Mouse (Mus musculus): ENCODE results near the gene Slc44a3. TPM values are rescaled to one million over a fixed set of nuclear protein-coding genes. Genes with fewer than 3 reads are reported as not detected.

Gene Slc44a3
- polyA plus RNA-seq, 1 experiment from 2014 or later: 25.2 TPM

- Histone ChIP-seq H3K9me3 (ENCODE audit: control insufficient read depth) (no peaks in the 10 kb centered on the region), H3K36me3 (ENCODE audit: control insufficient read depth, insufficient read depth) (no peaks in the 10 kb centered on the region), H3K27me3 (replicated peaks; ENCODE audit: control insufficient read depth, insufficient read depth, low read length) (no peaks in the 10 kb centered on the region), H3K27ac (ENCODE audit: low read depth, low read length) (no peak overlapping the region), H3K4me3 (ENCODE audit: low read depth, low read length) (no peak overlapping the region), H3K9ac (ENCODE audit: low read depth, low read length) (no peak overlapping the region), H3K4me2 (replicated peaks; ENCODE audit: low read depth) (no peak overlapping the region), H3K4me1 (replicated peaks; ENCODE audit: control insufficient read depth, insufficient read depth, low read length) (peaks cover 8% of the 10 kb centered on the region; the same call in 1 of the 2 replicates)
- no peak for ATAC-seq
- WGBS: 92% methylated on average over 8 of the region's 8 CpGs
- TF ChIP-seq CTCF (IDR thresholded peaks at IDR 0.05; ENCODE audit: low read depth): no peak
Measured at GRCm38 (mm10) chr3:121558861-121559260, 26.7 kb upstream of the Slc44a3 start.

GRCm38 (mm10) chr3:121556304-121556703 lies 24.1 kb upstream of the Slc44a3 start:
- 48% methylated on average over 7 of the region's 7 CpGs for WGBS
- Histone ChIP-seq H3K27ac (ENCODE audit: low read depth, low read length) (no peak overlapping the region), H3K27me3 (replicated peaks; ENCODE audit: control insufficient read depth, insufficient read depth, low read length) (no peaks in the 10 kb centered on the region)

DNA sequence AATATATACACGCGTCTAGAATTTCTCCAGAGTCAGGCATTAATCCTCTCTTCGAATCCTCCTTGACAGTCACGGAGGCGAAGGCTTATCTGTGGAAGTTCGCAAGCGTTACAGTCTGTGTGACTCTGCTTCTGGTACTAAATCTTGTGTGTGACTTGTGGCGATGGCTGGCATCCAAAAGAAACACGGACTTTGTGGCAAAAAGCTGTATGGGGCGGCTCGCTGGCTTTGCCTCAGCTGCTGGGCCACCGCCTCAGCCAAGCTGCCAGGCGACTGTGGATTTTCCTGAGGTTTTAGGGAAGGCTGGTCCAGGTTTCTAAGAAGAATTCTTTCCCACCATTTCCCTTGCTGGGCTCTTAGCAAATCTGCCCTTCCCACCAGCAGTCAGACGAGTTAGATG lies 21.1 kb upstream of the Slc44a3 start:
- ATAC-seq: no peak
- no peaks in the 10 kb centered on the region for H3K36me3 ChIP-seq (ENCODE audit: control insufficient read depth, insufficient read depth)
- no peaks in the 10 kb centered on the region for H3K9me3 ChIP-seq (ENCODE audit: control insufficient read depth)
- no peak for TF ChIP-seq CTCF (IDR thresholded peaks at IDR 0.05; ENCODE audit: low read depth)
- H3K27ac ChIP-seq (ENCODE audit: low read depth, low read length): no peak overlapping the region
- no peak overlapping the region for H3K4me3 ChIP-seq (ENCODE audit: low read depth, low read length)
- no peaks in the 10 kb centered on the region for H3K4me1 ChIP-seq (replicated peaks; ENCODE audit: control insufficient read depth, insufficient read depth, low read length)
- H3K4me2 ChIP-seq (replicated peaks; ENCODE audit: low read depth): no peak overlapping the region
- WGBS: 67% methylated on average over 14 of the region's 14 CpGs
- H3K9ac ChIP-seq (ENCODE audit: low read depth, low read length): no peak overlapping the region
- no peaks in the 10 kb centered on the region for H3K27me3 ChIP-seq (replicated peaks; ENCODE audit: control insufficient read depth, insufficient read depth, low read length)

More at GRCm38 (mm10) chr3:121556304-121556703, 24.1 kb upstream of the Slc44a3 start:
- Histone ChIP-seq H3K4me2 (replicated peaks; ENCODE audit: low read depth) (no peak overlapping the region), H3K9me3 (ENCODE audit: control insufficient read depth) (no peaks in the 10 kb centered on the region), H3K4me3 (ENCODE audit: low read depth, low read length) (no peak overlapping the region), H3K9ac (ENCODE audit: low read depth, low read length) (no peak overlapping the region), H3K4me1 (replicated peaks; ENCODE audit: control insufficient read depth, insufficient read depth, low read length) (peaks cover 8% of the 10 kb centered on the region; the same call in 1 of the 2 replicates), H3K36me3 (ENCODE audit: control insufficient read depth, insufficient read depth) (no peaks in the 10 kb centered on the region)
- no peak for TF ChIP-seq CTCF (IDR thresholded peaks at IDR 0.05; ENCODE audit: low read depth)
- ATAC-seq: peak; percentile 49

DNA sequence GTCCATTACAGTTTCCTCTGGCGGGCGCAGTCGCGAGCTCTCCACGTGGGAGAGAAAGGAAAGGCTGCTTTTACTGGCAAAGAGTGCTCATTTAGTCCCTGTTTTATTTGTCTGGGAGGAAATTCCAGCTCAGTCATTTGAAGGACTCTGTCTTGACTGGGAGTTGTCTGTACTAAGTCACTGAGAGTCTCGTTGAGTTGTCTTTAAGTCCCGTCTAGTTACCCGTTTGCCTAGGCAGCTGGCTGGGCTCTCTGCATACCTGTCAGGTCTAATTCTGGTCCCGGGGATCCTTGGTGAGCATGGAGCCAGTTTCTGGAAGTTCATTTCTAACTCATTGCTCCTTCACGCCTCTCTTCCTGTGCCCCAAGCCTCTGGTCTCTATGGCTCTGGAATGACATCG lies 20.5 kb upstream of the Slc44a3 start:
- WGBS: 70% methylated on average over 11 of the region's 11 CpGs
- Histone ChIP-seq H3K4me2 (replicated peaks; ENCODE audit: low read depth) (no peak overlapping the region), H3K27ac (ENCODE audit: low read depth, low read length) (no peak overlapping the region), H3K4me1 (replicated peaks; ENCODE audit: control insufficient read depth, insufficient read depth, low read length) (no peaks in the 10 kb centered on the region), H3K9ac (ENCODE audit: low read depth, low read length) (no peak overlapping the region), H3K27me3 (replicated peaks; ENCODE audit: control insufficient read depth, insufficient read depth, low read length) (no peaks in the 10 kb centered on the region), H3K36me3 (ENCODE audit: control insufficient read depth, insufficient read depth) (no peaks in the 10 kb centered on the region), H3K4me3 (ENCODE audit: low read depth, low read length) (no peak overlapping the region), H3K9me3 (ENCODE audit: control insufficient read depth) (no peaks in the 10 kb centered on the region)
- no peak for TF ChIP-seq CTCF (IDR thresholded peaks at IDR 0.05; ENCODE audit: low read depth)
- no peak for ATAC-seq

DNA sequence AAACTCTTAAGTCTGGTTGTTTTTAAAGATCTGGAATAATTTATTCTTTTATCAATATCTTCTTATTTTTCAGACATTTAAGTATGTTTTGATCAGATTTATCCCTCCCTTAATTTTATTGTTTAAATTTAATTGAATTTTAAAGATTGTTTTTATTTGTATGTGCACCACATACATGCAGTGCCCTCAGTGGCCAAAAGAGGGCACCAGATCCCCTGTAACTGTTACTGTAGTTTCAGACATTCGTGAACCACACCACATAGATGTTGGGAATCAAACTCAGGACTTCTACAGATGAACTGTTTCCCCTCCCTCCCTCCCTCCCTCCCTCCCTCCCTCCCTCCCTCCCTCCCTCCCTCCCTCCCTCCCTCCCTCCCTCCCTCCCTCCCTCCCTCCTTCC lies 18.2 kb upstream of the Slc44a3 start:
- Histone ChIP-seq H3K4me1 (replicated peaks; ENCODE audit: control insufficient read depth, insufficient read depth, low read length) (no peaks in the 10 kb centered on the region), H3K27me3 (replicated peaks; ENCODE audit: control insufficient read depth, insufficient read depth, low read length) (no peaks in the 10 kb centered on the region), H3K4me2 (replicated peaks; ENCODE audit: low read depth) (no peak overlapping the region), H3K27ac (ENCODE audit: low read depth, low read length) (no peak overlapping the region), H3K9me3 (ENCODE audit: control insufficient read depth) (no peaks in the 10 kb centered on the region), H3K9ac (ENCODE audit: low read depth, low read length) (no peak overlapping the region), H3K4me3 (ENCODE audit: low read depth, low read length) (no peak overlapping the region), H3K36me3 (ENCODE audit: control insufficient read depth, insufficient read depth) (no peaks in the 10 kb centered on the region)
- WGBS: 7% methylated on average over 1 of the region's 1 CpGs
- peak; percentile 83 for TF ChIP-seq CTCF (IDR thresholded peaks at IDR 0.05; ENCODE audit: low read depth)
- ATAC-seq: no peak

DNA sequence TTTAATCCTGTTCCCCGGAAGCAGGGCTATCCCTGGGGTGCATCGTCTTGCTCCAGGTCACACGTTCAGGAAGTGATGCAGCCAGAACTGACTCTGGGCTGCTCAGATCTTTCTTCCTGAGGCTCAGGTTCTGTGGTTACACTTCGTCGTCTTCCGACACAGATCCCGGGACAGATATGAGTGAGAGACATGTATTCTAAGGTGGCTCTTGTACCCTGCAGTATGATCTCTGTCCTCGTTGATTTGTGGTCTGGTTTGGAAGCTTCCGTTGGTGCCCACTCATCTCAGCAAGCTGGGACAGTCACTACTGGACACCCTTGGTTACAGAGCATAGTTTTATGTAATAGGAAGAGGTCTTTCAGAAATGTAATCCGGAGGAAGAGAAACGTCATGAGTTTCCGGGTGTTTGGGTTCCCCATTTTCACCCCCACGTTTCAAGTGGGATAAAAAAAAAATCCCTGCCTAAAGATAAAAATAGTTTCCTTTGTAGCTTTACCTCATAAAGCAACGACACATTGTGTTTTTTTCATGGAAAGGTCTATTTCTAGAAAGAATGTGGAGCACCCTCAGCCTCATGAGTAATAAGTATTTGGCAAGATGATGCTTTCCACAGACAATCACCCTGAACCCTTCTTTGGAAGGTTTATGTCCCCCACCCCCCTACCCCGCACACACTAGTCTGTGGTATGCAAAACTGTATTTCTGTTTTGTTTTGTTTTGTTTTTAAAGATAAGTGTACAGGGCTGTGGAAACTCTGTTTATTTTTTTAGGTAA lies 15.8 kb upstream of the Slc44a3 start:
- 66% methylated on average over 15 of the region's 15 CpGs for WGBS
- no peak for ATAC-seq

More for the DNA sequence above, 15.8 kb upstream of the Slc44a3 start:
- Histone ChIP-seq H3K4me1 (replicated peaks; ENCODE audit: control insufficient read depth, insufficient read depth, low read length) (no peaks in the 10 kb centered on the region), H3K36me3 (ENCODE audit: control insufficient read depth, insufficient read depth) (no peaks in the 10 kb centered on the region), H3K4me3 (ENCODE audit: low read depth, low read length) (no peak overlapping the region), H3K4me2 (replicated peaks; ENCODE audit: low read depth) (0 out of 2 replicates have a peak overlapping the region, but pooled peaks have one; percentile 6), H3K9ac (ENCODE audit: low read depth, low read length) (no peak overlapping the region), H3K27me3 (replicated peaks; ENCODE audit: control insufficient read depth, insufficient read depth, low read length) (no peaks in the 10 kb centered on the region), H3K9me3 (ENCODE audit: control insufficient read depth) (no peaks in the 10 kb centered on the region), H3K27ac (ENCODE audit: low read depth, low read length) (no peak overlapping the region)
- no peak for TF ChIP-seq CTCF (IDR thresholded peaks at IDR 0.05; ENCODE audit: low read depth)

All from intestine, postnatal 0 days (tissue).